Mouse (Mus musculus): Measurements from ENCODE around the gene 1110004F10Rik.

Gene 1110004F10Rik

GRCm38 (mm10) chr7:116092710-116093465, 53.7 kb downstream of the 1110004F10Rik start:
- ATAC-seq (ENCODE audit: low TSS enrichment), result peak; percentile 99

GRCm38 (mm10) chr7:116093466-116093850, 54.3 kb downstream of the 1110004F10Rik start:
- peak; percentile 87 for ATAC-seq (ENCODE audit: low TSS enrichment)

GRCm38 (mm10) chr7:116099952-116100528, 60.8 kb downstream of the 1110004F10Rik start:
- peak; percentile 27; the same call in 1 of the 2 replicates for ATAC-seq (ENCODE audit: low TSS enrichment)

- no peak for ATAC-seq (ENCODE audit: low TSS enrichment)
Observed at GRCm38 (mm10) chr7:116103091-116103490, 63.9 kb downstream of the 1110004F10Rik start.

GRCm38 (mm10) chr7:116110661-116111060, 71.5 kb downstream of the 1110004F10Rik start:
- ATAC-seq (ENCODE audit: low TSS enrichment), result no peak

- no peak for ATAC-seq (ENCODE audit: low TSS enrichment)
Observed at GRCm38 (mm10) chr7:116111546-116111945, 72.3 kb downstream of the 1110004F10Rik start.

- no peak for ATAC-seq (ENCODE audit: low TSS enrichment)
Observed at GRCm38 (mm10) chr7:116115216-116115930, 76.2 kb downstream of the 1110004F10Rik start.

GRCm38 (mm10) chr7:116115991-116116390, 76.8 kb downstream of the 1110004F10Rik start:
- ATAC-seq (ENCODE audit: low TSS enrichment), result no peak

GRCm38 (mm10) chr7:116119306-116119857, 80.2 kb downstream of the 1110004F10Rik start:
- no peak for ATAC-seq (ENCODE audit: low TSS enrichment)

- no peak for ATAC-seq (ENCODE audit: low TSS enrichment)
Observed at GRCm38 (mm10) chr7:116120737-116121136, 81.5 kb downstream of the 1110004F10Rik start.

GRCm38 (mm10) chr7:116121202-116121601, 82.0 kb downstream of the 1110004F10Rik start:
- no peak for ATAC-seq (ENCODE audit: low TSS enrichment)

GRCm38 (mm10) chr7:116122981-116123596, 83.9 kb downstream of the 1110004F10Rik start:
- peak; percentile 56 for ATAC-seq (ENCODE audit: low TSS enrichment)

GRCm38 (mm10) chr7:116123597-116123985, 84.4 kb downstream of the 1110004F10Rik start:
- peak; percentile 54 for ATAC-seq (ENCODE audit: low TSS enrichment)

- peak; percentile 42; the same call in 1 of the 2 replicates for ATAC-seq (ENCODE audit: low TSS enrichment)
Observed at GRCm38 (mm10) chr7:116124057-116124456, 84.9 kb downstream of the 1110004F10Rik start.

GRCm38 (mm10) chr7:116125671-116126070, 86.5 kb downstream of the 1110004F10Rik start:
- no peak for ATAC-seq (ENCODE audit: low TSS enrichment)

GRCm38 (mm10) chr7:116127052-116127451, 87.9 kb downstream of the 1110004F10Rik start:
- no peak for ATAC-seq (ENCODE audit: low TSS enrichment)

- no peak for ATAC-seq (ENCODE audit: low TSS enrichment)
Observed at GRCm38 (mm10) chr7:116128286-116128685, 89.1 kb downstream of the 1110004F10Rik start.

- no peak for ATAC-seq (ENCODE audit: low TSS enrichment)
Observed at GRCm38 (mm10) chr7:116129374-116129773, 90.2 kb downstream of the 1110004F10Rik start.

- peak; percentile 45 for ATAC-seq (ENCODE audit: low TSS enrichment)
Observed at GRCm38 (mm10) chr7:116131390-116131789, 92.2 kb downstream of the 1110004F10Rik start.

GRCm38 (mm10) chr7:116132078-116132477, 92.9 kb downstream of the 1110004F10Rik start:
- ATAC-seq (ENCODE audit: low TSS enrichment), result peak; percentile 38; the same call in 1 of the 2 replicates

GRCm38 (mm10) chr7:116134413-116135292, 95.5 kb downstream of the 1110004F10Rik start:
- peak; percentile 82 for ATAC-seq (ENCODE audit: low TSS enrichment)

Data from frontal cortex, adult (tissue).